Mouse (Mus musculus) neural tube, embryonic 12.5 days (tissue): Measurements from ENCODE around the gene Dbn1. TPM values are rescaled to one million over a fixed set of nuclear protein-coding genes. Genes with fewer than 3 reads are reported as not detected.
A peak's percentile ranks its signal among the peaks of the same experiment; 100 is the strongest.
"Not testable (repeated sequence)": the region's sequence is repeated elsewhere in the genome, so short reads cannot be mapped to it uniquely, and the experiment has no call there.

Experiments used
- ATAC-seq: fragments of 200-750 bp; cut with Nextera tagmentation; 2 replicates; pipeline ENCODE4 v1.8.0; 2017; ENCODE audit warnings: low read depth, mild to moderate bottlenecking, moderate TSS enrichment, moderate library complexity; ENCODE audit not compliant: low FRiP score
- H3K27ac ChIP-seq: fragments of 300-500 bp; sonication (generic); 2 replicates; pipeline ENCODE4 v1.5.1; 2016
- H3K27me3 ChIP-seq: fragments of 300-500 bp; sonication (generic); replicated peaks from 2 replicates; pipeline ENCODE4 v1.6.1; 2016; ENCODE audit warnings: mild to moderate bottlenecking
- H3K36me3 ChIP-seq: fragments of 300-500 bp; sonication (generic); 2 replicates; pipeline ENCODE4 v1.6.1; 2016; ENCODE audit warnings: mild to moderate bottlenecking
- H3K4me1 ChIP-seq: fragments of 300-500 bp; sonication (generic); 2 replicates; pipeline ENCODE4 v1.6.1; 2016
- H3K4me2 ChIP-seq: fragments of 300-500 bp; sonication (generic); replicated peaks from 2 replicates; pipeline ENCODE4 v1.6.1; 2016; ENCODE audit warnings: mild to moderate bottlenecking
- H3K4me3 ChIP-seq: fragments of 300-500 bp; sonication (generic); 2 replicates; pipeline ENCODE4 v1.5.1; 2016
- H3K9ac ChIP-seq: fragments of 300-500 bp; sonication (generic); 2 replicates; pipeline ENCODE4 v1.6.1; 2016; ENCODE audit warnings: mild to moderate bottlenecking
- H3K9me3 ChIP-seq: fragments of 300-500 bp; sonication (generic); 2 replicates; pipeline ENCODE4 v1.6.1; 2016; ENCODE audit warnings: mild to moderate bottlenecking
- WGBS: fragments of 180-500 bp; shearing (Covaris S2); methylation state at CpG from one replicate; pipeline ENCODE4 v1.1.7; 2016; 5-methylcytosine and 5-hydroxymethylcytosine counted together
- microRNA-seq: library from miRNA; unstranded; fragments of <30 nt; microRNA quantifications from one replicate; pipeline ENCODE4, GENCODE M21; 2017
- polyA plus RNA-seq: library from polyadenylated mRNA; unstranded; fragments of >200 nt; fragmentation: Nextera tagmentation; extraction: Ambion mirVana; gene quantifications from 2 replicates; pipeline ENCODE4 v1.2.1, GENCODE M21; 2016

Dbn1 gene
- polyA plus RNA-seq, 1 experiment from 2014 or later: 596 TPM

DNA sequence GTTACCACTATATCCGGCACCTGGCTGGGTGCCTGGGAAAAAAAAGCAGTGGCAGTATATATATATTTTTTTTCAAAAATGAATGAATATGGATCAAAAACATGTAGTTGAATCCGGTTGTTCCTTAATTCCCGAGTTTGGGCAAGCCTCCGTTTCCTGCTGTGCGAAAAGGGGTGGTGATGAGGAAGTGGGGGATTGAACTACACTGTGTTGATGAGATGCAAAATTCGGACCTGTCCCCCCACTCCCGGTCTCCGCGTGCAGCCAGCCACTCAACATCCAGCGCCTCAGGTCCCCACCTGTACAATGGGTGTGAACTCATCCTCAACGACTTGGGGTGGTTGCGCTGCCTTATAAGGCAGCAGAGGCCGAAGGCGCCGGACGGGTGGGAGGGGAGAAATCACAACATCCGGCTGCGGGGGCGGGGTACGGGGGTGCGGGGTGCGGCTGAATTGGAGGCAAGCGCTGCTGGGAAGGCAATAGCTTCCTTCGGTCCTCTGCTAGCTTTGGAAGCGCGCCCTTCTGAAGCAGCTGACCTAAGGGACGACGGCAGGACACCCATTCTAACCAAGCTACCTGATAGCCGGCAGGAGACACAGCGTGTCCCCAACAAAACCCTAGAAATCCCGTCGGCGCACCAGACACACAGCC is 43.5 kb downstream of the Dbn1 start:
- Histone ChIP-seq H3K4me1 (peaks cover 29% of the 10 kb centered on the region), H3K36me3 (peaks cover 3% of the 10 kb centered on the region; the same call in 1 of the 2 replicates), H3K9me3 (no peaks in the 10 kb centered on the region), H3K4me2 (peak overlapping the region; percentile 81), H3K4me3 (peak overlapping the region; percentile 84), H3K9ac (peak overlapping the region; percentile 62), H3K27ac (peak overlapping the region; percentile 81), H3K27me3 (no peaks in the 10 kb centered on the region)
- 2% methylated on average over 33 of the region's 33 CpGs for WGBS
- peak; percentile 78 for ATAC-seq

GRCm38 (mm10) chr13:55443799-55444285 is 44.1 kb downstream of the Dbn1 start:
- Histone ChIP-seq H3K4me1 (peaks cover 29% of the 10 kb centered on the region), H3K9ac (peak overlapping the region; percentile 62; the same call in 1 of the 2 replicates), H3K4me3 (peak overlapping the region; percentile 84), H3K27ac (peak overlapping the region; percentile 81; the same call in 1 of the 2 replicates), H3K27me3 (no peaks in the 10 kb centered on the region), H3K9me3 (no peaks in the 10 kb centered on the region), H3K36me3 (no peaks in the 10 kb centered on the region), H3K4me2 (peak overlapping the region; percentile 81)
- ATAC-seq: no peak
- 44% methylated on average over 9 of the region's 9 CpGs for WGBS

- not testable (repeated sequence) for H3K4me2 ChIP-seq, H3K9ac ChIP-seq, ATAC-seq, H3K27ac ChIP-seq, H3K36me3 ChIP-seq, H3K4me3 ChIP-seq, H3K4me1 ChIP-seq, H3K27me3 ChIP-seq, H3K9me3 ChIP-seq
- 91% methylated on average over 15 of the region's 15 CpGs for WGBS
Observed at GRCm38 (mm10) chr13:55437111-55437629, 50.7 kb downstream of the Dbn1 start.

- no peak overlapping the region for H3K4me3 ChIP-seq
- no peak overlapping the region for H3K27ac ChIP-seq
- no peaks in the 10 kb centered on the region for H3K9me3 ChIP-seq
- H3K9ac ChIP-seq: no peak overlapping the region
- no peak overlapping the region for H3K4me2 ChIP-seq
- no peak for ATAC-seq
- H3K36me3 ChIP-seq: no peaks in the 10 kb centered on the region
- H3K4me1 ChIP-seq: no peaks in the 10 kb centered on the region
- 0 out of 2 replicates have a peak, but pooled peaks cover 2% of the 10 kb centered on the region for H3K27me3 ChIP-seq
- 79% methylated on average over 10 of the region's 10 CpGs for WGBS
Observed at GRCm38 (mm10) chr13:55431889-55432685, 55.8 kb downstream of the Dbn1 start.

DNA sequence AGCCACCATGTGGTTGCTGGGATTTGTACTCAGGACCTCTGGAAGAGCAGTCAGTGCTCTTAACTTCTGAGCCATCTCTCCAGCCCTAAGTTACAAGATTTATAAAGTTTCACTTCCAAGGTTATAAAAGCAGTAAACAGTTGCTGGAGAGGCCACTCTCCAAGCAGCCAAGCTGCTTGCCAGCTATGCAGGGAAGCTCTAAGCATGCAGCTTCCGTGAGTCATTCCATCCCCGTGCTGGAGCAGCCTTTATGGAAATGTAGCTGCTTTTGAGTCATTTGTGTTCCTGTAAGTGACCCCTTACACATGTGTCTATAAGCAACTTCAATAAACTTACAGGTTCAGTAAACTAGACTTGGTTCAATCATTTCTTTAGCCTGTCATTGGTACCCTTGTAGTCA is 57.3 kb downstream of the Dbn1 start:
- no peak overlapping the region for H3K4me2 ChIP-seq
- H3K36me3 ChIP-seq: no peaks in the 10 kb centered on the region
- no peak for ATAC-seq
- H3K9me3 ChIP-seq: no peaks in the 10 kb centered on the region
- WGBS: 84% methylated on average over 2 of the region's 2 CpGs
- 0 out of 2 replicates have a peak, but pooled peaks cover 2% of the 10 kb centered on the region for H3K27me3 ChIP-seq
- no peaks in the 10 kb centered on the region for H3K4me1 ChIP-seq
- H3K9ac ChIP-seq: no peak overlapping the region
- no peak overlapping the region for H3K27ac ChIP-seq
- no peak overlapping the region for H3K4me3 ChIP-seq

DNA sequence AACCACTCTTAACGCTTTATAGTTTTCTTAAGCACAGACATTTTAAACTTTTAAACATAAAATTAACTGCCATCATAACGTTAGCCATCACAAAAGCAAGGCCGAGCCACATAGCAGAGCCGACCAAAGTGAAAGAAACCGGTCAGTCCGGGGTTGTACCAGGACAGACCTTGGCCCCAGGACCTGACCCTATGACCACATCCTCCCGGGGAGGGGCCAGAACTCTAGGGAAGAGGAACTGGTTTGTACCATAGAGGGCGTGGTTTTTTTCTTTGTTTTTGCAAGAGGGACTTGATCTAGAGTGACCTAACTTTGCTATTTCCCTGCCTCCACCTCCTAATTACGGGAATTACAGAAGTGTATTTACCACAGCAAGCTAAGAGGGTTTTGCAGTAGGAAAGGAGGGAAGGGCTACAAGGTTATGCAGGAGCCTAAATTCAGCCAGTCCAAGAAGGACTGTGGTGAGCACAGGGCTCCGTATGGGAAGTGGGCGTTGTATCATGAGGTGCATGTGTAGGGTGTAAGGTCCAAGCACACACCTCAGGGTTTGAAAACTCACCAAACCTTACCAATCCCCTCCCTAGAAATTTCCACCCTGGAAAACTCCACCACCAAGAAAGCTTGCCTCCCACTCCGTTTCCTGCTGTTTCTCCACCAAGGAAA is 58.6 kb downstream of the Dbn1 start:
- Histone ChIP-seq H3K9ac (no peak overlapping the region), H3K9me3 (no peaks in the 10 kb centered on the region), H3K27me3 (0 out of 2 replicates have a peak, but pooled peaks cover 2% of the 10 kb centered on the region), H3K4me2 (no peak overlapping the region), H3K36me3 (no peaks in the 10 kb centered on the region), H3K27ac (no peak overlapping the region), H3K4me1 (no peaks in the 10 kb centered on the region), H3K4me3 (no peak overlapping the region)
- ATAC-seq: no peak
- WGBS: 76% methylated on average over 12 of the region's 12 CpGs

GRCm38 (mm10) chr13:55426613-55427012 is 61.3 kb downstream of the Dbn1 start, which contains the start of gene F12:
Gene F12 (minus strand): TSS chr13:55426793.
- ATAC-seq: no peak
- 87% methylated on average over 10 of the region's 10 CpGs for WGBS
- no peak within 1 kb of the TSS for H3K9ac ChIP-seq

More at GRCm38 (mm10) chr13:55426613-55427012, 61.3 kb downstream of the Dbn1 start, which contains the start of gene F12:
- Histone ChIP-seq H3K27me3 (peaks cover 14% of the 10 kb centered on the region), H3K4me2 (no peak within 1 kb of the TSS), H3K9me3 (no peaks in the 10 kb centered on the region), H3K27ac (no peak within 1 kb of the TSS), H3K4me3 (no peak within 1 kb of the TSS), H3K4me1 (no peaks in the 10 kb centered on the region), H3K36me3 (no peaks in the 10 kb centered on the region)

Small RNA genes within 50 kb of the gene (microRNA-seq; reads per million reads assigned to microRNA genes)
- gene Mir6943 (not detected), gene Mir6944 (62.0 reads per million, percentile 45 among the genes with 10 or more reads in this experiment), gene Mir6945 (1.5 reads per million)

Other genes starting within 250 kb of the Dbn1 start
- 321 and 339 TPM in 2 replicates for gene Prelid1, start 167.6 kb downstream of the Dbn1 start, polyA plus RNA-seq
- gene Rab24, start 166.2 kb downstream of the Dbn1 start, polyA plus RNA-seq: 100.0 and 109 TPM in 2 replicates
- gene Mxd3, start 158.3 kb downstream of the Dbn1 start, polyA plus RNA-seq: 24.3 and 26.0 TPM in 2 replicates
- gene Lman2, start 125.3 kb downstream of the Dbn1 start, polyA plus RNA-seq: 82.0 and 86.1 TPM in 2 replicates
- 0.52 and 1.0 TPM in 2 replicates for gene Rgs14, start 118.4 kb downstream of the Dbn1 start, polyA plus RNA-seq
- 0.22 TPM in 2 replicates for gene Slc34a1, start 89.9 kb downstream of the Dbn1 start, polyA plus RNA-seq
- not detected in 2 replicates for gene Pfn3, start 72.9 kb downstream of the Dbn1 start, polyA plus RNA-seq
- gene F12, start 61.3 kb downstream of the Dbn1 start, polyA plus RNA-seq: 0.17 TPM in 1 of 2 replicates, not detected in the other
- gene Grk6, start 43.0 kb downstream of the Dbn1 start, polyA plus RNA-seq: 51.8 and 52.4 TPM in 2 replicates
- gene Prr7, start 23.8 kb downstream of the Dbn1 start, polyA plus RNA-seq: 1.8 TPM in 2 replicates
- gene Pdlim7, start 25.6 kb upstream of the Dbn1 start, polyA plus RNA-seq: 158 and 166 TPM in 2 replicates
- gene Dok3, start 41.2 kb upstream of the Dbn1 start, polyA plus RNA-seq: 3.7 and 4.3 TPM in 2 replicates
- gene Ddx41, start 48.5 kb upstream of the Dbn1 start, polyA plus RNA-seq: 64.1 and 64.4 TPM in 2 replicates
- 66.9 and 70.7 TPM in 2 replicates for gene Fam193b, start 83.0 kb upstream of the Dbn1 start, polyA plus RNA-seq
- gene Tmed9, start 85.6 kb upstream of the Dbn1 start, polyA plus RNA-seq: 109 and 111 TPM in 2 replicates
- gene B4galt7, start 111.8 kb upstream of the Dbn1 start, polyA plus RNA-seq: 42.4 and 44.3 TPM in 2 replicates
- 78.8 and 80.7 TPM in 2 replicates for gene Caml, start 134.9 kb upstream of the Dbn1 start, polyA plus RNA-seq
- gene Ddx46, start 146.9 kb upstream of the Dbn1 start, polyA plus RNA-seq: 38.2 and 43.5 TPM in 2 replicates
- 74.6 and 78.9 TPM in 2 replicates for gene B230219D22Rik, start 205.0 kb upstream of the Dbn1 start, polyA plus RNA-seq
- 112 and 121 TPM in 2 replicates for gene Txndc15, start 226.5 kb upstream of the Dbn1 start, polyA plus RNA-seq
- 27.9 and 31.5 TPM in 2 replicates for gene Pcbd2, start 239.3 kb upstream of the Dbn1 start, polyA plus RNA-seq